Mouse (Mus musculus) liver, embryonic 11.5 days (tissue): ENCODE data around the gene Qk. TPM values are rescaled to one million over a fixed set of nuclear protein-coding genes. Genes with fewer than 3 reads are reported as not detected.

ENCODE experiments used
- ATAC-seq: fragments of 200-750 bp; cut with Nextera tagmentation; replicated peaks from 2 replicates; pipeline ENCODE4 v1.8.0; 2017; ENCODE audit warnings: moderate number of reproducible peaks, mild to moderate bottlenecking, moderate TSS enrichment, moderate library complexity; ENCODE audit not compliant: low FRiP score
- DNase-seq: peaks from one replicate; pipeline ENCODE4 v3.0.0-alpha.2; 2017; ENCODE audit warnings: low spot score
- H3K27ac ChIP-seq: fragments of 300-500 bp; sonication (generic); 2 replicates; pipeline ENCODE4 v1.5.1; 2014; ENCODE audit warnings: mild to moderate bottlenecking, low read depth, low read length, control low read depth
- H3K27me3 ChIP-seq: fragments of 300-500 bp; sonication (generic); replicated peaks from 2 replicates; pipeline ENCODE4 v1.6.1; 2014; ENCODE audit warnings: low read length, mixed read lengths; ENCODE audit not compliant: control insufficient read depth, insufficient read depth
- H3K36me3 ChIP-seq: fragments of 300-500 bp; sonication (generic); 2 replicates; pipeline ENCODE4 v1.6.1; 2014; ENCODE audit warnings: mild to moderate bottlenecking, low read length, moderate library complexity, mixed read lengths; ENCODE audit not compliant: control insufficient read depth, insufficient read depth
- H3K4me1 ChIP-seq: fragments of 300-500 bp; sonication (generic); replicated peaks from 2 replicates; pipeline ENCODE4 v1.6.1; 2014; ENCODE audit warnings: low read length, mixed read lengths; ENCODE audit not compliant: control insufficient read depth, insufficient read depth
- H3K4me2 ChIP-seq: fragments of 300-500 bp; sonication (generic); 2 replicates; pipeline ENCODE4 v1.6.1; 2014; ENCODE audit warnings: mild to moderate bottlenecking, control low read depth, moderate library complexity
- H3K4me3 ChIP-seq: fragments of 300-500 bp; sonication (generic); 2 replicates; pipeline ENCODE4 v1.5.1; 2014; ENCODE audit warnings: low read depth, low read length, control low read depth
- H3K9ac ChIP-seq: fragments of 300-500 bp; sonication (generic); 2 replicates; pipeline ENCODE4 v1.6.1; 2014; ENCODE audit warnings: low read depth, low read length, control low read depth
- H3K9me3 ChIP-seq: fragments of 300-500 bp; sonication (generic); 2 replicates; pipeline ENCODE4 v1.6.1; 2016; ENCODE audit warnings: low read length, inconsistent platforms, mixed read lengths; ENCODE audit not compliant: control insufficient read depth
- WGBS: fragments of 180-500 bp; shearing (Covaris S2); extraction: QIAGEN DNeasy Blood & Tissue Kit; methylation state at CpG from one replicate; pipeline ENCODE4 v1.1.7; 2014; 5-methylcytosine and 5-hydroxymethylcytosine counted together
- polyA plus RNA-seq: library from polyadenylated mRNA; unstranded; fragments of >200 nt; fragmentation: Nextera tagmentation; extraction: Ambion mirVana; gene quantifications from 2 replicates; pipeline ENCODE4 v1.2.1, GENCODE M21; 2014

The Qk gene
- polyA plus RNA-seq, 1 experiment from 2014 or later, result 20.3 TPM

GRCm38 (mm10) chr17:10198231-10198630, 121.4 kb downstream of the Qk start:
- Histone ChIP-seq H3K27me3 (no peaks in the 10 kb centered on the region), H3K27ac (no peak overlapping the region), H3K4me2 (no peak overlapping the region), H3K36me3 (no peaks in the 10 kb centered on the region), H3K9me3 (no peaks in the 10 kb centered on the region), H3K4me3 (no peak overlapping the region), H3K4me1 (no peaks in the 10 kb centered on the region), H3K9ac (no peak overlapping the region)
- DNase-seq, result no peak
- ATAC-seq, result no peak
- 95% methylated on average over 3 of the region's 3 CpGs for WGBS

DNA sequence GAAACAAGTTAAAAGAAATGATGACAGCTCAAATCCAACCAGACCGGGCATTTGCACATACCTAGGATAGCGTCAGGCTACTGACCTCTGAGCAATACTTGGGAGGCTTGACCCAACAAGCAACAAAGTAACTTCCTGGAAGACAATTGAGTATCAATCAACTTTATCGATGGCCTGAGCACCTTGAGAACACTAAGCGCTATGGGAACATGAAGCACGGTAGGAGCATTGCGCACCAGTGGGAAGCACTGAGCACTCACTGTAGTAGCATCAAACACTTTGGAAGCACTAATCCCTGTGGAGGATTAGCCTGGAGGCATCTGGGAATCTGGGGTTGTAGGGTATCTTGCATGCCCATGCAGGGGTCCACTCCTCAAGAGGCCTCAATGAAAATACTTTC, 124.0 kb downstream of the Qk start:
- Histone ChIP-seq H3K27me3 (no peaks in the 10 kb centered on the region), H3K4me1 (no peaks in the 10 kb centered on the region), H3K4me3 (no peak overlapping the region), H3K27ac (no peak overlapping the region), H3K36me3 (no peaks in the 10 kb centered on the region), H3K4me2 (no peak overlapping the region), H3K9me3 (no peaks in the 10 kb centered on the region), H3K9ac (no peak overlapping the region)
- DNase-seq, result no peak
- no peak for ATAC-seq
- 92% methylated on average over 6 of the region's 6 CpGs for WGBS

- DNase-seq (no peak), ATAC-seq (no peak)
- Histone ChIP-seq H3K27ac (no peak overlapping the region), H3K4me3 (no peak overlapping the region), H3K9ac (no peak overlapping the region), H3K27me3 (no peaks in the 10 kb centered on the region), H3K4me1 (no peaks in the 10 kb centered on the region), H3K9me3 (no peaks in the 10 kb centered on the region), H3K36me3 (no peaks in the 10 kb centered on the region), H3K4me2 (no peak overlapping the region)
- 53% methylated on average over 1 of the region's 1 CpGs for WGBS
Measured at GRCm38 (mm10) chr17:10190857-10191256, 128.8 kb downstream of the Qk start.

- ATAC-seq (no peak), DNase-seq (no peak)
- Histone ChIP-seq H3K36me3 (no peaks in the 10 kb centered on the region), H3K27me3 (no peaks in the 10 kb centered on the region), H3K4me1 (no peaks in the 10 kb centered on the region), H3K9ac (no peak overlapping the region), H3K27ac (no peak overlapping the region), H3K4me2 (no peak overlapping the region), H3K9me3 (no peaks in the 10 kb centered on the region), H3K4me3 (no peak overlapping the region)
- WGBS, result 62% methylated on average over 3 of the region's 3 CpGs
Measured at GRCm38 (mm10) chr17:10188481-10188880, 131.2 kb downstream of the Qk start.

DNA sequence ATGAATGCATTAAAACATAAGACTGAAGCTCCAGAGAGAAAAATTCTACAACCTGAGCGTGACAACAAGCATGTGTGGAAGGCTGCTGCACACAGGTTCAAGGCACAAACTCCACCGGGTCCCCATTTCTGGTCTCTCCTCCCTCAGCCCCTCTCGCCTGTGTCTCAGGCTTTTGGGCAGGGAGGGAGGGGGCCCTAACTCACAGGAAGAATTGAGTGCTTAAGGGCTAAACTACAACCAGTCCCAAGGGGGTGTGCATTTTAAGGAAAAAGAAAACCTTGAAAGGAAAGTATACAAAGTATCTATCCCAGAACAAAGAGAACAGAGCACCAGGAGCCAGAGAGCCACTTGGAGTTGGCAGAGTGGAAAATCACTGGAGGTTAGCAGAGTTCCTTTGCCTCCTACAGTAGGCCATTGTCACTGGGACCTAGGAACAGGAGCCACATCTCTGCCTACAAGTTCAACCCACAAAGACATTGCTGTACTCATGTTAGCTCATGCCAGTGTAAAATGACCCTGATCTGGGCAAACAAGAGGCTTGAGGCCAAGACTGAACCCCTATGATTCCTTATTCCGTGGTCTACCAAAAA, 132.1 kb downstream of the Qk start:
- H3K4me1 ChIP-seq, result no peaks in the 10 kb centered on the region
- ATAC-seq, result no peak
- H3K36me3 ChIP-seq, result no peaks in the 10 kb centered on the region
- 87% methylated on average over 4 of the region's 4 CpGs for WGBS
- DNase-seq, result no peak
- no peaks in the 10 kb centered on the region for H3K27me3 ChIP-seq
- H3K9me3 ChIP-seq, result no peaks in the 10 kb centered on the region
- no peak overlapping the region for H3K27ac ChIP-seq
- no peak overlapping the region for H3K9ac ChIP-seq
- H3K4me3 ChIP-seq, result no peak overlapping the region
- no peak overlapping the region for H3K4me2 ChIP-seq

DNA sequence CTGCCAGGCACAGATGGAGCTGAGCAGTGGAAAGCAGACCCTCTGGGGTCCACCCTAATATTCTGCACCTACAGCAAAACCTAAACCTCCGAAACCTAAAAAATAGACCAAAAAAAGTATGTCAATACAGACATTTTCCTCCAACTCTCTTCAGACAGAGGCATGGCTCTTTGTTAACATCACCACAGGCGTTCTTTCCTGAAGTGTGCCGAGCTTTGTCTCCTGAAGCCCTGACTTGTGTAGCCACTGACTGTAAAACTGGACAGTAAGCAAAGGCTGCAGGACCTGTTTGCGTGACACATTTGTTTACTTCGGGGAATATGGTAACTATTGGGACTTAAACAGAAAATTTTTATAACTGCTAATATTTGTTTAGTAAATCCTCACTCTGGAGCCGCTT, 137.9 kb downstream of the Qk start:
- Histone ChIP-seq H3K36me3 (no peaks in the 10 kb centered on the region), H3K9me3 (no peaks in the 10 kb centered on the region), H3K9ac (no peak overlapping the region), H3K27ac (no peak overlapping the region), H3K27me3 (no peaks in the 10 kb centered on the region), H3K4me2 (no peak overlapping the region), H3K4me3 (no peak overlapping the region), H3K4me1 (no peaks in the 10 kb centered on the region)
- DNase-seq, result no peak
- WGBS, result 76% methylated on average over 6 of the region's 6 CpGs
- ATAC-seq, result no peak

DNA sequence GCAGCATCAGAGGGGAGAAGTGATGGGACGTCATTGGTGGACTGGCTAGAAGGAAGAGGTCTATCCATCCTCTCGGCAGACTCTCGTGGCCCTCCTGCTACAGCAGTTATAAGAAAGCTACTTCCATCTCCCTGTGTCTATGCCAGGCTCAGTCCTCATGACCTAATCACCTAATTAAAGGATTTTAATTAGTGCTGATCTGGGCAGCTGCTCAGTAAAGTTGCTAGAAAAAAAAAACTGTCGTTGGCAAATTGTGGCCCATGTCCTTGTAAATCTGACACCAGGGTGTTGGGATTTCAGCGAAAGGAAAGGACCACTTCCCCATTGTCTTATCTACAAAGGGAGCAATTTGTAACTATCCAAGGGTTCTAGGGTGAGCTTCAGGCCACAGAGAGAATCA, 142.6 kb downstream of the Qk start:
- H3K9me3 ChIP-seq, result no peaks in the 10 kb centered on the region
- 59% methylated on average over 5 of the region's 5 CpGs for WGBS
- DNase-seq, result no peak
- no peaks in the 10 kb centered on the region for H3K27me3 ChIP-seq
- H3K4me2 ChIP-seq, result no peak overlapping the region
- no peaks in the 10 kb centered on the region for H3K36me3 ChIP-seq
- no peak overlapping the region for H3K9ac ChIP-seq
- H3K27ac ChIP-seq, result no peak overlapping the region
- no peak overlapping the region for H3K4me3 ChIP-seq
- H3K4me1 ChIP-seq, result no peaks in the 10 kb centered on the region
- ATAC-seq, result no peak

- Histone ChIP-seq H3K27ac (no peak overlapping the region), H3K9ac (no peak overlapping the region), H3K4me3 (no peak overlapping the region), H3K4me1 (no peaks in the 10 kb centered on the region), H3K36me3 (no peaks in the 10 kb centered on the region), H3K9me3 (no peaks in the 10 kb centered on the region), H3K27me3 (no peaks in the 10 kb centered on the region), H3K4me2 (no peak overlapping the region)
- no peak for DNase-seq
- ATAC-seq, result no peak
- WGBS, result 86% methylated on average over 3 of the region's 3 CpGs
Measured at GRCm38 (mm10) chr17:10161258-10161657, 158.4 kb downstream of the Qk start.

DNA sequence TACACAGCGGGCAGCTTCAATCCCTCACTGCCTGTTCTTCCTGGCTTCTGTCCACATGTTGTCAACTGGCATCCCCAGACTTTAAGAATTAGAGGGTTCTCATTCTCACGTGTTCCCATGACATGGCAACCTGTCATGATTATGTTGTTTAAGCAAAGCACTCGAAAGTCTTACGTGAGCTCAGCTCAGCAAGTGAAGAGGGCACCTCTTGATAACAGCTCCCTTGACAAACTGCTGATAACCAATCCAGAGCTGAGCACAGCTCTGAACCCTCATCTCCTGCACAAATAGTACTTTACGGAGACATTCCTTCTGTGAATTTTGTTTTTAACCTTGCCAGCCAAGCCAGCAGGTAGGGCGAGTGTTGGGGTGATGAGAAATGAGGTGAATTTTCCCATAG, 159.2 kb downstream of the Qk start:
- Histone ChIP-seq H3K4me1 (no peaks in the 10 kb centered on the region), H3K9me3 (no peaks in the 10 kb centered on the region), H3K4me3 (no peak overlapping the region), H3K27ac (no peak overlapping the region), H3K27me3 (no peaks in the 10 kb centered on the region), H3K36me3 (no peaks in the 10 kb centered on the region), H3K9ac (no peak overlapping the region), H3K4me2 (no peak overlapping the region)
- WGBS, result 67% methylated on average over 6 of the region's 6 CpGs
- DNase-seq (no peak), ATAC-seq (no peak)
